Mouse (Mus musculus): ENCODE data around the gene Ldlrap1.

DNA sequence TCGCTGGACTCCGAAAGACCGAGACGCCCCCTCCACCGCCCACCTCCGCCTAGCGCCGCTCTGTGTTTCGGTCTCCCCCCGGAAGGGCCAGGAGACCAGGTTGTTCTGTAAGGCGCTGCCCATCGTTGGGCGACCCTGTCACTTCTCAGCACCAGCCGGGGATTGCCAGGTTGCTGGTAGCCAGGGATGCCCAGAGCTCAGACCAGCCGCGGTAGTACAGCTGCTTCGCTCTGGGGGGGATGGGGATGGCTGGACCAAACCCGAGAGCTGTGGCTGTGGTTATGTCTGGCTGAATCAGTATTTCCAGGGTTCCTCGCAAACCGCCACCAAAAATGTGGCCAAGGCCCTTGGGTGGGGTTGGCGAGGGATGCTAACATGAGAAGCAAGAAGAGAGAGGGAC, 63.2 kb downstream of the Ldlrap1 start:
- TF ChIP-seq POLR2A (IDR thresholded peaks at IDR 0.05; ENCODE audit: insufficient read length, low read depth) = no peak
- TF ChIP-seq POLR2AphosphoS2 (IDR thresholded peaks at IDR 0.05; ENCODE audit: insufficient read length, low read depth) = no peak
- TF ChIP-seq USF1 (IDR thresholded peaks at IDR 0.05; ENCODE audit: low read depth) = no peak
- no peak for TF ChIP-seq MAX (IDR thresholded peaks at IDR 0.05; ENCODE audit: low read depth)
